Mouse (Mus musculus) CH12F3 (cell line): Measurements from ENCODE around the gene Sptan1.
"Not testable (repeated sequence)": the region's sequence is repeated elsewhere in the genome, so short reads cannot be mapped to it uniquely, and the experiment has no call there.

Experiments
- in situ Hi-C: fragments of 300-500 bp; cut with MboI; formaldehyde crosslinking; loops from 2 replicates; pipeline ENCODE4 v1.14.3; 2020; ENCODE audit warnings: low sequenced_read_pairs

Sptan1 gene

GRCm38 (mm10) chr2:29991962-29992361 lies 26.6 kb downstream of the Sptan1 start:
- in situ Hi-C loops = no loop called here

GRCm38 (mm10) chr2:30009101-30009500 lies 43.7 kb downstream of the Sptan1 start:
- in situ Hi-C loops = no loop called here

- in situ Hi-C loops = no loop called here
Observed at GRCm38 (mm10) chr2:30010840-30011281, 45.5 kb downstream of the Sptan1 start.

GRCm38 (mm10) chr2:30014326-30014966 lies 49.1 kb downstream of the Sptan1 start:
- in situ Hi-C loops = no loop called here

DNA sequence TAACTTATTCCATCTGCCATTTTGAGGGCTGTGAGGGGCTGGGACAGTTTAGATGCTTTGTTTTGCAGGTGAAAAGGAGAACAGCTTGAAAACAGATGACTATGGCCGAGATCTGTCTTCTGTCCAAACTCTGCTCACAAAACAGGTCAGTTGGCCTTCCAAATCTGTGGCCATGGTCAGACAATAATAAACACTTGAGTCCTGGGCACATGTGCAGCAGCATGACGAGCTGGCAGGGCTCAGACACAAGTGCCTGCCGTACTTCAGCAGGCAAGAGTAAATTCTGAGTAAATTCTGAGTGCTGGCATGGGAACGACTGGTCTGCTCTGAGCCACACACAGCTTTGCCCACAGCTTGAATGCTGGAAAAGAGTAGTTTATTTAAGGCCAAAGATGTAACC lies 60.1 kb downstream of the Sptan1 start:
- in situ Hi-C loops = no loop called here

- in situ Hi-C loops = no loop called here
Observed at GRCm38 (mm10) chr2:30026997-30027396, 61.6 kb downstream of the Sptan1 start.

DNA sequence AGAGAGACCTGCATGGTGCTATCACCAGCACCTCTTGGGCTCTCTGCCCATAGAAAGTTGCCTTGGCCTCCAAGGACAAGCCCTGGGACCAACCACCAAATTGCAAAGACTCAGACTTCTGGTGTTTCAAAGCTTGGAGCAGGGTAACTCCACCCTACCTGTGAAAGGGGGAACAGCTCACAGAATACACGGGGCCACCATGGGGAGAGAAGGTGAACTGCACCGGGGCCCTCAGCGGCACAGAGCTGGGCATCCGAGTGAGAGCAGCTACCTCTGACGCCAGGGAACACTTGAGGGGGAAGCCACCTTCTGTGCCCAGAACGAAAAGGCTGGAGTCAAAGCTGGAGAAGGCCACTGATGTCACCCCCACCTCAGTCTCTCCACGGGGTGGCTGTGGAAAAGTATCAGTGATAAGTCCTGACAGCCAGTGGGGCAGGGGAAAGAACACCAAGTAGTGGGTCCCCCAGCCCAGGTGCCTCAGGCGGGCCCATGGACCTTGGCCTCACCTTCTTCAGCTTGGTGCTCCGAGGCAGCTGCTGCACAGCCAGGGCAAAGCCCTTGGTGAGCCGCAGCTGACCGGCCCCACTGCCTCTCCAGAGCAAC lies 67.0 kb downstream of the Sptan1 start:
- in situ Hi-C loops = no loop called here

DNA sequence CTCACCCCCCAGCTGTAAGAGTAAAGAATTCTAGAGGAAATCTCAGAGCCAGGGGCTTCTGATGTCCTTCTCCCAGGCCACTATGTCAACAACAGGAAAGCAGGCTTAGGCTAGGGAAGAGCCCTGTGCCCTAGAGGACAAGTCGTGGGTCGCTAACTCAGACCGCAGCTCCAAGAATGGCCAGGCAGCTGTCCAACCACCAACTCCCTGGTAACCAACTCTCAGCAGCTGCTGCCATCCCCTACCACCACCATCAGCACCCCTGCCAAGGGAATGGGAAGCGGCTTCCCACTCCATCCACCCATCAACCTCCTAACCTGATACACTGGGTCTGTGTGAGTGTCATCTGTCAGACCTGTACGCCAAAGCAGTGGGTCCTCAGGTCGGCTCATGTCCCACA lies 67.6 kb downstream of the Sptan1 start:
- in situ Hi-C loops = no loop called here

- in situ Hi-C loops = no loop called here
Observed at GRCm38 (mm10) chr2:30037762-30038161, 72.4 kb downstream of the Sptan1 start.

- in situ Hi-C loops = no loop called here
Observed at GRCm38 (mm10) chr2:30038370-30038769, 73.0 kb downstream of the Sptan1 start.

DNA sequence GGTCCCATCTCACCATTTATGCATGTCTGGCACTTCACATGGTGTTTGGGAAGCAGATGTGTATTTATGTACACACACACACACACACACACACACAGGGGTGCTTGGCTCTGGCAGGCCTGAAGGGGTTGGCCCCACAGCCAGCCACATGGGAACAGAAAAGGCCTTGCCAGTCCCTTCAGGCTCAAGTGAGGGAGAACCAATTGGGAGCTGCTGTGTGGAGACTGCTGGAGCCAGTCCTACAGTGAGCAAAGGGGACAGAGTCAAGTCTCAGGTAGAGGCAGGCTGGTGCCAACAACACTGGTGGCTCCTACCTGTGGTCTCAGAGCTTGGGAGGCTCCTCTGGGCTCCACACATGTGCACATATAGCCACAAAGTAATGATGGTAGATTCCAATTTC lies 74.3 kb downstream of the Sptan1 start:
- in situ Hi-C loops = no loop called here

DNA sequence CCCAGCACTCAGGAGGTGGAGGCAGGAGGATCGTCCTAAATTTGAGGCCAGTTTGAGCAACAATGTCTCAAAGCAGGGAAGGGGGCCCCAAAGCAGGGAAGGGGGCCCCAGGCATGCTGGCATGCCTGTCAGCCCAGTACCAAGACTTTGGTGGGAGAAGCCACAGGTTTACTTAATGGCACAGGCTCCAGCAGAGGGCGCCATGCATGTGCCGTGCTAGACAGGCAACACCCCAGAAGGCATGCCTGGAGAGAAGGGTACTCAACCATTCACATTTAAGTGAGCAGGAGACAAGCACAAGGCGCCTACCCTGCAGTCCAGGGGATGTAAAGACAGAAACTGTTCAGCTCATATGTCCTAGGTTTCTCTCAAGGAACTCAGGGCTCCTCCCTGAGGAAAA lies 77.1 kb downstream of the Sptan1 start:
- in situ Hi-C loops = no loop called here

DNA sequence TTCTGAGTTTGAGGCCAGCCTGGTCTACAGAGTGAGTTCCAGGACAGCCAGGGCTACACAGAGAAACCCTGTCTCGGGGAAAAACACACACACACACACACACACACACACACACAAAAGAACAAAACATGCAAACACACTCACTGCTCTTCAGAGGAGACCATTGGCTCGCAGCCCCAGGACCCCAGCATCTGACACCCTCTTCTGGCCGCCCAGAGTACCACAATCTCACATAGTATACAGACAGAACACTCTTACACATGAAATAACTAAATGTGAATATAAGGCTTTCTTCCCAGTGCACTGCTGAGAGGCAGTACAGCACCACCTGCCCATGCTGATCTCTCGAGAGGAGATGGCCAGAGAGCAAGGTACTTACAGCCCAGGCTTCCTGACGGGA lies 79.2 kb downstream of the Sptan1 start:
- in situ Hi-C loops = no loop called here

GRCm38 (mm10) chr2:30047127-30047526 lies 81.8 kb downstream of the Sptan1 start:
- in situ Hi-C loops = no loop called here

DNA sequence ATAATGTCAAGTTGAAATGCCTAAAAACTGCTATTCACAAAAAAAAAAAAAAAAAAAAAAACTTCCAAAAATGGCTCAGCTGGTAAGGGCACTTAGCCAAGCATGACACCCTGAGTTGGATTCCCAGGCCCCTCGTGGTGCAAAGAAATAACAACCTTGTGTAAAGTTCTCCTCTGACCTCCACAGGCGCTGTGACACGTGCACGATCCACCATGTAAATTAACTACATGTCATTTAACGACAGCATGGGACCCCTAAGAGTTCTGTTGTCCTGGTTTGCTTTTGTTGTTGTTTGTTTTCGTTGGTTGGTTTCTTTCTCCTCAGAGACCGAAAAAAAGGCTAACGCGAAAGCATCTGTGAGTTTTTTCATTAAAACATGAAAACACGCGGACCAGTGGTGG lies 82.7 kb downstream of the Sptan1 start:
- in situ Hi-C loops = no loop called here

GRCm38 (mm10) chr2:30048699-30049388 lies 83.5 kb downstream of the Sptan1 start, which contains the start of gene Wdr34:
TSS of gene Wdr34 (minus strand) at chr2:30048881.
- in situ Hi-C loops = no loop called here

DNA sequence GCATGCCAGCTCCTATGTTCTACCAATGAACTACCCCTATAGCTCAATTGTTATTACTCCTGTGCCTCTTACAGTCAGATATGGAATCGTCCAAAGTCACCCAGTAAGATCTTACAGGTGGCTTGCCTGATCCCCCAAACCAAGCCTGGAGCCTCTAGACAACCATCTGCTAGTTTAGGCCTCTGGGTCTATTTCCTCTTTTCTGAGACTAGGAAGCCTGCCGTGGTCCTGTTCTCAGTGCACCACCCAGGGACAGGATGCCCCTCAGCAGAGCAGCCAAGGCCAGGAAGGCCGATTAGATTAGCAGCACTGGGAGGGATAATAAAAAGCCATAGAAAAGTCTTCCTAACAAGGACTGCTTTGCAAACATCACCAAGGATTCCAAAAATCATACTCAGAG lies 84.5 kb downstream of the Sptan1 start:
- in situ Hi-C loops = no loop called here

- in situ Hi-C loops = no loop called here
Observed at GRCm38 (mm10) chr2:30051992-30052761, 86.8 kb downstream of the Sptan1 start.

DNA sequence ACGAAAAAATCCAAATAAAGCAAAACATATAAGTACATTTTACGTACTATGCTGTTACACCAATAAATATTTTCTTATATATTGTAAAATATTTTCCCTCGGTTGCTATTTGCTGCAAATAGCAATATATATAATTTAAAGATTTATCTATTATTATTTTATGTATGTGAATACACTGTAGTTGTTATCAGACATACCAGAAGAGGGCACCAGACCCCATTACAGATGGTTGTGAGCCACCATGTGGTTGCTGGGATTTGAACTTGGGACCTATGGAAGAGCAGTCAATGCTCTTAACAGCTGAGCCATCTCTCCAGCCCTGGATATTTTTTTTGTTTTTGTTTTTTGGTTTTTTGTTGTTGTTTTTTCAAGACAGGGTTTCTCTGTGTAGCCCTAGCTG lies 90.0 kb downstream of the Sptan1 start:
- in situ Hi-C loops = not testable (repeated sequence)

DNA sequence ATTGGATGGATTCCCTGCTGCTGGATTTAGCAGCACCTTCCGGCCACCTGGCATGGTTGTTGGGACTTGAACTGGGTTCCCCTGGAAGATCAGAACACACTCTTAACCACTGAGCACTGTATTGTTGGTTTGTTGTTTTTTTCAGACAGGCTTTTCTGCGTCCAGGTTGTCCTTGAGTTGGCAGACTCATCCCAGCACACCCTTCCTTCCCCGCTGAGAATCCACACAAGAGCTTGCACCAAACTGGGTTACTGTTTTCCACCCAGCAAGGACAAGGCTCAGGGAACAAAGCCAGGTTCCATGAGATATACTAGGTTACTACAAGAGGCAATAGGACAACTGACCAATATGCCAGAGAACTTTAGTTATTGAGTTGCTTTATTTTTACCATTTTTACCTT lies 91.4 kb downstream of the Sptan1 start:
- in situ Hi-C loops = no loop called here

- in situ Hi-C loops = no loop called here
Observed at GRCm38 (mm10) chr2:30057223-30057904, 92.0 kb downstream of the Sptan1 start, which contains the start of gene Set. TSS of gene Set (plus strand) at chr2:30057378.
